In the genomic region with DNA sequence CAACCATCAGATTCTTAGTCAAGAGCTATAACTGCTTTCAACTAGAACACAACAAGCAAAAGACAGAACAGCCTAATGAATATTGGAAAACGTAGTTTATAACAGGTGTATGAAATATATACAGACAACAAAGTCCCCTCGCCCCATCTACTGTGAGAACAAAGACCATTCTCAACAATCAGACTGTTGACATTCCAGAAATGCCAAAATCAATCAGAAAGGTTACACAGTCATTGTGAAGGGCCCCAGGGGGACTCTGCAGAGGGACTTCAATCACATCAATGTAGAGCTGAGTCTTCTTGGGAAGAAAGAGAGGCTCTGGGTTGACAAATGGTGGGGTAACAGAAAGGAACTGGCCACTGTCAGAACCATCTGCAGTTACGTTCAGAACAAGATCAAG, we compare ENCODE assay signal across 25 mouse cellular contexts. TPM values are rescaled to one million over a fixed set of nuclear protein-coding genes. Genes with fewer than 3 reads are reported as not detected.
DNase-seq lines count a peak whose midpoint lies in the region; ATAC-seq and TF ChIP-seq lines count a peak whose summit lies in the region.
"Had no signal": no experiment of that assay in that cellular context is flagged by ENCODE, and none has a peak within 500 bp of the region (broad histone marks: within the 10 kb centered on the region; RNA-seq: fewer than 3 reads in every experiment).

No protein-coding gene starts in this region.

- 44% methylated on average over 3 of the region's 3 CpGs for WGBS in heart, embryonic 13.5 days

- in situ Hi-C loops in ES-E14 (cut with MboI; ENCODE audit: low sequenced_read_pairs in 2 of 2, unreplicated experiment in 2 of 2), result no loop called here

- no peak for DNase-seq in heart, postnatal 25 days (ENCODE audit: low spot score)
- DNase-seq in ES-E14 (ENCODE audit: low read depth, low spot score) (peak; percentile 24), R1 (ENCODE audit: low read depth, low spot score) (peak; percentile 58)
- no peak for DNase-seq in frontal cortex, postnatal 36 days (ENCODE audit: low spot score in 2 of 2)
- no peak for DNase-seq in left cerebral cortex, postnatal 25 days (ENCODE audit: low spot score in 2 of 2)
- DNase-seq: adrenal gland, adult 8-10 months; adrenal gland, postnatal 36 days; cerebellum, adult 2 months; cerebellum, postnatal 14 days; gastrocnemius, postnatal 10 days; heart, adult 2 months; heart, postnatal 14 days; kidney, adult 18-20 months had no signal

- H3K27me3 ChIP-seq in heart, embryonic 13.5 days (replicated peaks), result no peaks in the 10 kb centered on the region
- H3K27me3 ChIP-seq: embryonic facial prominence, embryonic 15.5 days; intestine, embryonic 15.5 days; Patski had no signal

- H3K9ac ChIP-seq in heart, embryonic 13.5 days, result no peak overlapping the region
- no peak overlapping the region for H3K9ac ChIP-seq in ES-E14 (ENCODE audit: insufficient read depth, low read depth, low read length, poor library complexity, severe bottlenecking)
- H3K9ac ChIP-seq: embryonic facial prominence, embryonic 15.5 days; hindbrain, embryonic 14.5 days; intestine, embryonic 15.5 days had no signal

- peak overlapping the region; percentile 8; the same call in 1 of the 2 replicates for H3K4me2 ChIP-seq in heart, embryonic 13.5 days
- H3K4me2 ChIP-seq: embryonic facial prominence, embryonic 15.5 days; heart, embryonic 11.5 days; hindbrain, embryonic 14.5 days; intestine, embryonic 15.5 days had no signal

- H3K36me3 ChIP-seq in heart, embryonic 13.5 days, result peaks cover 9% of the 10 kb centered on the region
- H3K36me3 ChIP-seq in ES-E14 (ENCODE audit: control insufficient read depth, insufficient read depth, low read length, poor library complexity, severe bottlenecking), result no peaks in the 10 kb centered on the region
- H3K36me3 ChIP-seq: embryonic facial prominence, embryonic 15.5 days; intestine, embryonic 15.5 days had no signal

- intact Hi-C loops in heart, postnatal 25 days (cut with DNase I), result no loop called here
- intact Hi-C loops in left cerebral cortex, postnatal 25 days (cut with DNase I), result no loop called here

- H3K9me3 ChIP-seq in heart, embryonic 13.5 days, result peaks cover 4% of the 10 kb centered on the region; the same call in 1 of the 2 replicates
- no peaks in the 10 kb centered on the region for H3K9me3 ChIP-seq in ES-E14 (ENCODE audit: control insufficient read depth, insufficient read depth, low read depth, low read length)
- H3K9me3 ChIP-seq: embryonic facial prominence, embryonic 15.5 days; intestine, embryonic 15.5 days had no signal

- ATAC-seq in heart, embryonic 13.5 days (ENCODE audit: extremely low read depth, insufficient number of reproducible peaks, low FRiP score, low TSS enrichment), result no peak
- ATAC-seq: forebrain, embryonic 14.5 days; intestine, embryonic 15.5 days; Patski had no signal

- no peak overlapping the region for H3K4me3 ChIP-seq in heart, embryonic 13.5 days
- no peak overlapping the region for H3K4me3 ChIP-seq in ES-E14 (ENCODE audit: insufficient read depth in 1 of 2, low read depth in 1 of 2, low read length in 2 of 2, poor library complexity in 1 of 2, severe bottlenecking in 1 of 2)
- H3K4me3 ChIP-seq: embryonic facial prominence, embryonic 15.5 days; erythroblast, embryonic 14.5 days; forebrain, embryonic 10.5 days; heart, adult 2 months; hindbrain, embryonic 10.5 days; intestine, embryonic 15.5 days had no signal

- H3K4me1 ChIP-seq in heart, embryonic 13.5 days, result peaks cover 7% of the 10 kb centered on the region
- H3K4me1 ChIP-seq in ES-E14 (ENCODE audit: control insufficient read depth in 2 of 2, insufficient read depth in 2 of 2, low read length in 2 of 2, poor library complexity in 1 of 2), result no peaks in the 10 kb centered on the region
- H3K4me1 ChIP-seq: embryonic facial prominence, embryonic 15.5 days; intestine, embryonic 15.5 days had no signal

- no peak overlapping the region; the same call in 1 of the 2 replicates for H3K27ac ChIP-seq in heart, embryonic 13.5 days (replicated peaks)
- no peak overlapping the region for H3K27ac ChIP-seq in ES-E14 (ENCODE audit: insufficient read depth, low read depth, low read length, poor library complexity, severe bottlenecking)
- H3K27ac ChIP-seq: embryonic facial prominence, embryonic 15.5 days; forebrain, embryonic 10.5 days; heart, adult 2 months; hindbrain, embryonic 10.5 days; hindbrain, embryonic 14.5 days; intestine, embryonic 15.5 days had no signal

TF ChIP-seq in ES-E14, 5 proteins besides CTCF, POLR2A, EP300 and RAD21:
- no peak for TF ChIP-seq ZNF384 (IDR thresholded peaks at IDR 0.05; ENCODE audit: low read depth, low read length)
- TF ChIP-seq CHD2 (IDR thresholded peaks at IDR 0.05; ENCODE audit: low read depth, low read length), result no peak
- no peak for TF ChIP-seq HCFC1 (IDR thresholded peaks at IDR 0.05; ENCODE audit: borderline replicate concordance, insufficient read depth, low read length)
- TF ChIP-seq ZC3H11A (IDR thresholded peaks at IDR 0.05; ENCODE audit: borderline replicate concordance, low read depth, low read length), result no peak
- TF ChIP-seq MAFK (IDR thresholded peaks at IDR 0.05; ENCODE audit: insufficient read depth, low read depth, low read length), result no peak

RNA-seq across cellular contexts. Expression of gene 3110021N24Rik, which starts 12.1 kb away (rescaled TPM):
- polyA plus RNA-seq in heart, embryonic 13.5 days (2015; fragmentation: Nextera tagmentation; extraction: Ambion mirVana), result 1.0 and 1.1 TPM in 2 replicates
- total RNA-seq in heart, postnatal 25 days (2021), result under 1 TPM; 0.20 to 0.49 TPM
- total RNA-seq in ES-E14 (2012; rRNA removed), result 0.27 and 0.32 TPM in 2 replicates
- total RNA-seq in left cerebral cortex, postnatal 25 days (2021), result 1 to 10 TPM; 1.3 to 1.5 TPM
- total RNA-seq: common myeloid progenitor, adult 5-6 weeks; MEL had no signal
- polyA plus RNA-seq: erythroblast, embryonic 14.5 days had no signal

RNA-seq across cellular contexts. Expression of gene Zfyve9, which starts 49.0 kb away (rescaled TPM):
- polyA plus RNA-seq in heart, embryonic 13.5 days (2015; fragmentation: Nextera tagmentation; extraction: Ambion mirVana), result 2.8 TPM in 2 replicates
- 10 to 100 TPM; 27.1 to 28.0 TPM for total RNA-seq in heart, postnatal 25 days (2021)
- total RNA-seq in ES-E14 (2012; rRNA removed), result 7.8 and 8.7 TPM in 2 replicates
- total RNA-seq in left cerebral cortex, postnatal 25 days (2021), result 10 to 100 TPM; 61.3 to 65.1 TPM
- total RNA-seq: MEL had no signal
- polyA plus RNA-seq: erythroblast, embryonic 14.5 days had no signal

Comparison
In these comparisons a context has a peak if more than half of its experiments do, and no peak if none do; other contexts are left out.
1. DNase-seq: peak in ES-E14 (single experiment) and R1 (single experiment); none in heart, postnatal 25 days (single experiment), frontal cortex, postnatal 36 days (0 of 2) and left cerebral cortex, postnatal 25 days (0 of 2).